Mouse (Mus musculus) E14TG2a.4 (cell line): ENCODE data around the gene Dhx40.

ENCODE experiments used
- H3K27me3 ChIP-seq: 2 replicates; pipeline ENCODE4 v1.6.1; 2014; ENCODE audit warnings: low read length, control low read depth; ENCODE audit not compliant: insufficient read depth
- H3K36me3 ChIP-seq: 2 replicates; pipeline ENCODE4 v1.6.1; 2014; ENCODE audit warnings: low read length, control low read depth; ENCODE audit not compliant: insufficient read depth
- H3K4me1 ChIP-seq: replicated peaks from 2 replicates; pipeline ENCODE4 v1.6.1; 2014; ENCODE audit warnings: low read depth, low read length, control low read depth
- H3K4me3 ChIP-seq: replicated peaks from 2 replicates; pipeline ENCODE4 v1.5.1; 2014; ENCODE audit warnings: mild to moderate bottlenecking, low read length
- H3K9me3 ChIP-seq: 2 replicates; pipeline ENCODE4 v1.6.1; 2014; ENCODE audit warnings: low read length, control low read depth
- CTCF ChIP-seq: conservative IDR thresholded peaks from 2 replicates; pipeline ENCODE4 v1.5.1; 2014; ENCODE audit warnings: low read length
- NANOG ChIP-seq: IDR thresholded peaks from 2 replicates; pipeline ENCODE4 v1.6.1; 2014; ENCODE audit warnings: borderline replicate concordance, low read length, mixed read lengths
- POU5F1 ChIP-seq: IDR thresholded peaks from 2 replicates; pipeline ENCODE4 v1.6.1; 2014; ENCODE audit warnings: low read length, borderline replicate concordance

Gene Dhx40

DNA sequence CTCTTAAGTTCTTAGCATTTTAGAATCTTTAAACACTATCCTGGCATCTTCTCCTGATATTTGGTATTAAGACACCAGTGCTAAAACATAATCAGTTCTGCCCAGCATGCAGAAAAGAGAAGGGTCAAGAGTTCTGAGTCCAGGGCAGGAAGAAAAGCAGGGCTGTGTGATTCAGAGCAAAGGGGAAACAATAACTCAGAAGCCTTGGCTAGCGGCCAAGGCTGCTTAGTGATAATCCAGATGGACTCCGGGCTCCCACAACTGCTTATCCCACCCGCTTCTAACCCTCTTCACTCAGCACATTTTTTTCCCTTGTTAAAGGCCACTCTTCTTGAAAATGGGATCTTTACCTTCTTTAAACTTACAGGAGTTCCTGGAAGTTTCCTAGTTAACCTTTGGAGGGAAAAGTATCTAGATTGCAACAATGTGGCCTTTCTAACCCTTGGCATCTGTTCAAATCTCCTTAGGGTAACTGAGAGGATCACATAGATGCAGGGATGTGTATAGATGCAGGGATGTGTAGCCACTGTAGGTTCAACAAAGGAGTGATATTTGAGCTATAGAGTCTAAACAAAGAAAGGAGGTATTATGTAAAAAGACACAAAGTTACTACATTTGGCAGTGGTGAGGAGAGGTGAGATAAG is 33.1 kb upstream of the Dhx40 start:
- Histone ChIP-seq H3K36me3 (no peaks in the 10 kb centered on the region), H3K4me3 (no peak overlapping the region), H3K4me1 (0 out of 2 replicates have a peak, but pooled peaks cover 2% of the 10 kb centered on the region), H3K27me3 (no peaks in the 10 kb centered on the region), H3K9me3 (no peaks in the 10 kb centered on the region)
- TF ChIP-seq POU5F1 (no peak), CTCF (no peak), NANOG (no peak)

- Histone ChIP-seq H3K4me3 (no peak overlapping the region), H3K36me3 (no peaks in the 10 kb centered on the region), H3K4me1 (peaks cover 5% of the 10 kb centered on the region), H3K27me3 (no peaks in the 10 kb centered on the region), H3K9me3 (no peaks in the 10 kb centered on the region)
- TF ChIP-seq NANOG = no peak
- TF ChIP-seq POU5F1 = no peak
- TF ChIP-seq CTCF = no peak
Measured at GRCm38 (mm10) chr11:86839716-86840447, 32.3 kb upstream of the Dhx40 start.

DNA sequence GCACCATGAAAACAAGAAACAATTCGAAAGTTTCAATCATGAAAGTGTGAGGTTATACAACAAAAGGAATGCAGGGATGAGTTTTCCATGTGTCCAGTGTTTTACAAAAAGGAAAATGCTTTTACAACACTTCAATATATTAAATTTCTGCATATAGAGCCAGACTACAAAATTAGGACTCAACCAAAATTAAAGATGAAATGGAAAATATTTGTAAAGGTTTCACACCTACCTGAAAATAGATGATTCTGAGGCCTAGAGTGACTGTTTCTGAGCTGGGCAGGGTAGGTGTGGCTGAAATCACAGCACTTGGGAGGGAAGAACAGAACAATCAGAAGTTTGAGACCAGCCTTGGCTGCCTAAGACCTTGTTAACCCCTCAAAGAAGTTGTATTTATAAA is 31.2 kb upstream of the Dhx40 start:
- H3K9me3 ChIP-seq = no peaks in the 10 kb centered on the region
- H3K27me3 ChIP-seq = no peaks in the 10 kb centered on the region
- no peaks in the 10 kb centered on the region for H3K36me3 ChIP-seq
- H3K4me3 ChIP-seq = no peak overlapping the region
- no peak for TF ChIP-seq POU5F1
- H3K4me1 ChIP-seq = peaks cover 10% of the 10 kb centered on the region

DNA sequence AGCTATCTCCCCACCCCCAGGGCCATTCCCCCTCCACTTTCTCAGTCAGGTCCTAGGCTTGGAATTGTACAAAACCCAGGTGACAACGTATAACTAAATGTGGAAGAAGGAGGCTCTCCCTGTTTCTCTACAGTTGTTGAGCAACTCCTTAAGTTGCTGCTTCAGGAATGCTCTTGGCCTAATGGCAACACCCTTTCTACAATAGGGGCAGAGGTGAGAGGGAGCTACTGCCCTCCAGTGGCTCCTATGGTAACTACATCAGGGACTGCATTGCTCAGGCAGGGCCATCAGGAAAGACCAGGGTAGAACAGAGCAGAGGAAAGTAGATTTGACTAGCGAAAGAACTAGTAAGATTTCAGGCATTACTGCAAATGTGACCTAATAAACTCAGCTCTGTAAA is 28.8 kb upstream of the Dhx40 start:
- Histone ChIP-seq H3K4me1 (peaks cover 10% of the 10 kb centered on the region), H3K9me3 (no peaks in the 10 kb centered on the region), H3K27me3 (no peaks in the 10 kb centered on the region), H3K36me3 (no peaks in the 10 kb centered on the region), H3K4me3 (no peak overlapping the region)
- no peak for TF ChIP-seq NANOG
- no peak for TF ChIP-seq POU5F1
- TF ChIP-seq CTCF = peak; percentile 81

GRCm38 (mm10) chr11:86834628-86835338 is 27.2 kb upstream of the Dhx40 start:
- no peaks in the 10 kb centered on the region for H3K36me3 ChIP-seq
- TF ChIP-seq POU5F1 = no peak
- TF ChIP-seq NANOG = no peak
- no peak for TF ChIP-seq CTCF

DNA sequence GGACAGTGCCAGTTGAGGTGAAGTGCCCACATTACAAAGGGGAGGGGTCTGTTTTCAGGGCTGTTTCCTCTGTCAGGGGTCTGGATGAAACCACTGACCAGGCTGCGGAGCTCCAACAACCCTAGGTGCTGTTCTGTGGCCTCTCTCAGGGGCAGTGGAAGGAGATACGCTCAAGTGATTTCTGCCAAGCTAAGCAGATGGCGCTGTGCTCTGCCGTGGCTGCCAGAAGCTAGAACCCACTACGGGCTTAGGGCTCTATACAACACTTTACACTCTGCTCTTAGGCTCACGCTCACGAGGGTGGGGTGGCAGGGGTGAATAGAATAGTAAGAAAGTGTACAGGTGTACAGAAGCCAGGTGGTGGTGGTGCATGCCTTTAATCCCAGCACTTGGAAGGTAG is 26.5 kb upstream of the Dhx40 start:
- Histone ChIP-seq H3K4me3 (no peak overlapping the region), H3K9me3 (no peaks in the 10 kb centered on the region), H3K36me3 (no peaks in the 10 kb centered on the region), H3K27me3 (no peaks in the 10 kb centered on the region), H3K4me1 (peaks cover 10% of the 10 kb centered on the region)
- TF ChIP-seq NANOG = no peak
- no peak for TF ChIP-seq CTCF
- TF ChIP-seq POU5F1 = no peak

More at GRCm38 (mm10) chr11:86834628-86835338, 27.2 kb upstream of the Dhx40 start:
- Histone ChIP-seq H3K4me3 (no peak overlapping the region), H3K27me3 (no peaks in the 10 kb centered on the region), H3K9me3 (no peaks in the 10 kb centered on the region), H3K4me1 (peaks cover 10% of the 10 kb centered on the region)

GRCm38 (mm10) chr11:86833153-86833552 is 25.6 kb upstream of the Dhx40 start:
- no peaks in the 10 kb centered on the region for H3K36me3 ChIP-seq
- H3K4me1 ChIP-seq = peaks cover 10% of the 10 kb centered on the region
- no peak overlapping the region for H3K4me3 ChIP-seq
- H3K27me3 ChIP-seq = no peaks in the 10 kb centered on the region
- TF ChIP-seq CTCF (no peak), NANOG (no peak), POU5F1 (no peak)
- no peaks in the 10 kb centered on the region for H3K9me3 ChIP-seq

- TF ChIP-seq CTCF (no peak), NANOG (no peak), POU5F1 (no peak)
- Histone ChIP-seq H3K27me3 (no peaks in the 10 kb centered on the region), H3K4me3 (no peak overlapping the region), H3K9me3 (peaks cover 14% of the 10 kb centered on the region), H3K4me1 (no peaks in the 10 kb centered on the region), H3K36me3 (no peaks in the 10 kb centered on the region)
Measured at GRCm38 (mm10) chr11:86828396-86828795, 20.9 kb upstream of the Dhx40 start.
